Mouse (Mus musculus): ENCODE data around the gene Oaz2.
A peak's percentile ranks its signal among the peaks of the same experiment; 100 is the strongest.

DNA sequence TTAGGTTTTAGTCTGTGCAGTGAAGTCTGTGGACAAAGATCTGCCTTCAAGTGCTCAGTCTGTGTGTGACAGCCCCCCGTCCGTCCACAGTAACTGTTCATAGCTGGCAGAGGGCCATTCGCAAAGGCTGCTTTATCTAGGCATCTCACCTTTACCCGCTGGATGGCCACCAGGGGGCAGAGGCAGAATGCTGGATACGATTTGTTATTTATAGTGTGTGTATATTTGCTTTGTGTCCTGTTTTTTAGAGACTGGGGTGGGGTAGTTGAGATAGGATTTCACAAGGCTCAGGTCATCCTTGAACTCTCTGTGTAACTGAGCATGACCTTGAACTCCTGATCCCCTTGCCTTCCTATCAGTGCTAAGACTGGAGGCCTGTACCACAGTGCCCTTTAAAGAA is 1.8 kb upstream of the Oaz2 start:
- TF ChIP-seq CTCF (IDR thresholded peaks at IDR 0.05; ENCODE audit: low read depth, low read length) = peak; percentile 79
- TF ChIP-seq POLR2A (IDR thresholded peaks at IDR 0.05; ENCODE audit: extremely low read depth, insufficient read depth, low read length) = no peak
